Mouse (Mus musculus) G1E (cell line): ENCODE measurements around the gene Bckdk. TPM values are rescaled to one million over a fixed set of nuclear protein-coding genes. Genes with fewer than 3 reads are reported as not detected.
"Not testable (repeated sequence)": the region's sequence is repeated elsewhere in the genome, so short reads cannot be mapped to it uniquely, and the experiment has no call there.

Source experiments
- ATAC-seq: 2 replicates; pipeline ENCODE4 v1.8.0; 2016; ENCODE audit warnings: mild to moderate bottlenecking; ENCODE audit not compliant: insufficient number of reproducible peaks, poor library complexity, low FRiP score, severe bottlenecking; ENCODE audit errors: extremely low read depth
- DNase-seq: peaks from one replicate; pipeline ENCODE4 v3.0.0; 2012; ENCODE audit warnings: low spot score
- H3K27me3 ChIP-seq: 2 replicates; pipeline ENCODE4 v1.6.1; 2012; ENCODE audit warnings: mild to moderate bottlenecking, low read length, inconsistent platforms; ENCODE audit not compliant: insufficient read depth
- H3K36me3 ChIP-seq: replicated peaks from 2 replicates; pipeline ENCODE3; 2012; ENCODE audit warnings: mild to moderate bottlenecking, inconsistent platforms
- H3K4me1 ChIP-seq: 2 replicates; pipeline ENCODE4 v1.6.1; 2012; ENCODE audit warnings: low read depth, low read length, inconsistent platforms, mixed read lengths; ENCODE audit not compliant: insufficient read depth
- H3K4me3 ChIP-seq: 2 replicates; pipeline ENCODE4 v1.5.1; 2012; ENCODE audit warnings: low read depth, mild to moderate bottlenecking, inconsistent platforms, low read length, moderate library complexity, mixed read lengths
- H3K9me3 ChIP-seq: replicated peaks from 2 replicates; pipeline ENCODE4 v1.6.1; 2012; ENCODE audit warnings: inconsistent platforms
- CTCF ChIP-seq: IDR thresholded peaks from 2 replicates; pipeline ENCODE4 v1.5.1; 2012; ENCODE audit warnings: low read depth, low read length, inconsistent platforms, mixed read lengths
- GATA1 ChIP-seq: IDR thresholded peaks from 2 replicates; pipeline ENCODE4 v1.6.1; 2012; ENCODE audit warnings: borderline replicate concordance, low read length, inconsistent platforms, mixed read lengths
- GATA2 ChIP-seq: IDR thresholded peaks from 2 replicates; pipeline ENCODE4 v1.6.1; 2012; ENCODE audit warnings: low read depth, low read length, inconsistent platforms, borderline replicate concordance
- POLR2AphosphoS5 ChIP-seq: IDR thresholded peaks from 2 replicates; pipeline ENCODE4 v1.6.1; 2012; ENCODE audit warnings: low read depth, low read length, inconsistent platforms; ENCODE audit not compliant: insufficient replicate concordance
- TAL1 ChIP-seq: conservative IDR thresholded peaks from 2 replicates; pipeline ENCODE4 v1.6.1; 2012; ENCODE audit warnings: low read depth, low read length, inconsistent platforms, mixed read lengths
- polyA plus RNA-seq: library from polyadenylated mRNA; stranded (reverse); fragments of >175 nt; gene quantifications from 2 replicates; pipeline ENCODE4 v1.2.3, GENCODE M21; 2012
- total RNA-seq, 2 experiments: library from RNA; stranded (forward) in 1 of 2; stranded (reverse) in 1 of 2; fragments of 200-1000 nt in 1 of 2; fragments of >200 nt in 1 of 2; fragmentation: Nextera tagmentation in 1 of 2; gene quantifications; 2 replicates each; pipeline ENCODE4 v1.2.3; 2014 to 2017

The Bckdk gene
- total and polyA plus RNA-seq, 3 experiments = 40.4 to 134 (median 73.4) TPM

GRCm38 (mm10) chr7:127895442-127895841 lies 8.4 kb upstream of the Bckdk start, which contains the start of the genes Gm21974 and Vkorc1:
Gene Gm21974 (minus strand): TSS chr7:127895454.
Gene Vkorc1 (minus strand): TSS chr7:127895617.
- Histone ChIP-seq H3K9me3 (no peaks in the 10 kb centered on the region), H3K36me3 (peaks cover 40% of the 10 kb centered on the region), H3K27me3 (no peaks in the 10 kb centered on the region), H3K4me3 (peak within 1 kb of the TSS; percentile 78), H3K4me1 (peaks cover 54% of the 10 kb centered on the region)
- ATAC-seq (peak; percentile 98), DNase-seq (peak; percentile 95)
- no peak for TF ChIP-seq TAL1
- no peak for TF ChIP-seq CTCF
- TF ChIP-seq GATA1 = no peak

GRCm38 (mm10) chr7:127895891-127896290 lies 8.0 kb upstream of the Bckdk start:
- H3K4me3 ChIP-seq = peak overlapping the region; percentile 78; the same call in 1 of the 2 replicates
- not testable (repeated sequence) for DNase-seq, H3K9me3 ChIP-seq, ATAC-seq, H3K27me3 ChIP-seq
- H3K4me1 ChIP-seq = peaks cover 59% of the 10 kb centered on the region
- H3K36me3 ChIP-seq = peaks cover 36% of the 10 kb centered on the region

- DNase-seq = peak; percentile 50
- Histone ChIP-seq H3K4me3 (no peak overlapping the region; the same call in 1 of the 2 replicates), H3K9me3 (no peaks in the 10 kb centered on the region), H3K27me3 (no peaks in the 10 kb centered on the region), H3K4me1 (peaks cover 59% of the 10 kb centered on the region), H3K36me3 (peaks cover 31% of the 10 kb centered on the region)
- no peak for ATAC-seq
- TF ChIP-seq CTCF (peak; percentile 77), POLR2AphosphoS5 (no peak)
These were observed 7.5 kb upstream of the Bckdk start for GRCm38 (mm10) chr7:127896384-127896783.

- ATAC-seq = no peak
- H3K36me3 ChIP-seq = peaks cover 19% of the 10 kb centered on the region
- no peak overlapping the region for H3K4me3 ChIP-seq
- no peaks in the 10 kb centered on the region for H3K27me3 ChIP-seq
- H3K9me3 ChIP-seq = no peaks in the 10 kb centered on the region
- TF ChIP-seq GATA1 (no peak), TAL1 (no peak), GATA2 (no peak), CTCF (no peak), POLR2AphosphoS5 (no peak)
- no peak for DNase-seq
- peaks cover 59% of the 10 kb centered on the region for H3K4me1 ChIP-seq
These were observed 6.3 kb upstream of the Bckdk start for GRCm38 (mm10) chr7:127897542-127897941.

- Histone ChIP-seq H3K9me3 (no peaks in the 10 kb centered on the region), H3K4me3 (no peak overlapping the region; the same call in 1 of the 2 replicates), H3K36me3 (peaks cover 11% of the 10 kb centered on the region), H3K4me1 (peaks cover 59% of the 10 kb centered on the region), H3K27me3 (no peaks in the 10 kb centered on the region)
- no peak for ATAC-seq
- TF ChIP-seq GATA1 (no peak), CTCF (no peak), TAL1 (no peak), GATA2 (no peak), POLR2AphosphoS5 (no peak)
- DNase-seq = no peak
These were observed 5.5 kb upstream of the Bckdk start for GRCm38 (mm10) chr7:127898179-127898956.

- Histone ChIP-seq H3K9me3 (no peaks in the 10 kb centered on the region), H3K36me3 (peaks cover 5% of the 10 kb centered on the region), H3K4me3 (no peak overlapping the region), H3K27me3 (no peaks in the 10 kb centered on the region), H3K4me1 (peaks cover 59% of the 10 kb centered on the region)
- no peak for DNase-seq
- no peak for ATAC-seq
- no peak for TF ChIP-seq CTCF
These were observed 3.9 kb upstream of the Bckdk start for GRCm38 (mm10) chr7:127899997-127900396.

- DNase-seq = no peak
- H3K4me3 ChIP-seq = no peak overlapping the region
- TF ChIP-seq CTCF (no peak), GATA2 (no peak), TAL1 (no peak), POLR2AphosphoS5 (no peak), GATA1 (no peak)
- no peaks in the 10 kb centered on the region for H3K27me3 ChIP-seq
- no peak for ATAC-seq
- H3K4me1 ChIP-seq = peaks cover 58% of the 10 kb centered on the region
- no peaks in the 10 kb centered on the region for H3K9me3 ChIP-seq
- peaks cover 23% of the 10 kb centered on the region for H3K36me3 ChIP-seq
These were observed 2.1 kb upstream of the Bckdk start for GRCm38 (mm10) chr7:127901772-127902171.
